Mouse (Mus musculus) embryonic facial prominence, embryonic 10.5 days (tissue): ENCODE results near the gene Ffar2. TPM values are rescaled to one million over a fixed set of nuclear protein-coding genes. Genes with fewer than 3 reads are reported as not detected.

Source experiments
- DNase-seq: peaks from one replicate; pipeline ENCODE4 v3.0.0-alpha.2; 2017; ENCODE audit warnings: low spot score
- H3K27ac ChIP-seq: fragments of 300-500 bp; sonication (generic); replicated peaks from 2 replicates; pipeline ENCODE4 v1.5.1; 2016; ENCODE audit warnings: mild to moderate bottlenecking
- H3K27me3 ChIP-seq: fragments of 300-500 bp; sonication (generic); replicated peaks from 2 replicates; pipeline ENCODE4 v1.6.1; 2016; ENCODE audit warnings: low read depth, mild to moderate bottlenecking; ENCODE audit not compliant: poor library complexity, severe bottlenecking
- H3K36me3 ChIP-seq: fragments of 300-500 bp; sonication (generic); replicated peaks from 2 replicates; pipeline ENCODE4 v1.6.1; 2016; ENCODE audit warnings: mild to moderate bottlenecking, moderate library complexity
- H3K4me1 ChIP-seq: fragments of 300-500 bp; sonication (generic); 2 replicates; pipeline ENCODE4 v1.6.1; 2016
- H3K4me3 ChIP-seq: fragments of 300-500 bp; sonication (generic); 2 replicates; pipeline ENCODE4 v1.5.1; 2016; ENCODE audit warnings: mild to moderate bottlenecking, moderate library complexity
- H3K9me3 ChIP-seq: fragments of 300-500 bp; sonication (generic); 2 replicates; pipeline ENCODE4 v1.6.1; 2016; ENCODE audit warnings: mild to moderate bottlenecking
- WGBS: fragments of 180-500 bp; shearing (Covaris S2); methylation state at CpG from one replicate; pipeline ENCODE4 v1.1.7; 2016; 5-methylcytosine and 5-hydroxymethylcytosine counted together
- polyA plus RNA-seq: library from polyadenylated mRNA; unstranded; fragments of >200 nt; fragmentation: Nextera tagmentation; extraction: Ambion mirVana; gene quantifications from 2 replicates; pipeline ENCODE4 v1.2.1, GENCODE M21; 2016

The Ffar2 gene
- polyA plus RNA-seq, 1 experiment from 2014 or later, result not detected

DNA sequence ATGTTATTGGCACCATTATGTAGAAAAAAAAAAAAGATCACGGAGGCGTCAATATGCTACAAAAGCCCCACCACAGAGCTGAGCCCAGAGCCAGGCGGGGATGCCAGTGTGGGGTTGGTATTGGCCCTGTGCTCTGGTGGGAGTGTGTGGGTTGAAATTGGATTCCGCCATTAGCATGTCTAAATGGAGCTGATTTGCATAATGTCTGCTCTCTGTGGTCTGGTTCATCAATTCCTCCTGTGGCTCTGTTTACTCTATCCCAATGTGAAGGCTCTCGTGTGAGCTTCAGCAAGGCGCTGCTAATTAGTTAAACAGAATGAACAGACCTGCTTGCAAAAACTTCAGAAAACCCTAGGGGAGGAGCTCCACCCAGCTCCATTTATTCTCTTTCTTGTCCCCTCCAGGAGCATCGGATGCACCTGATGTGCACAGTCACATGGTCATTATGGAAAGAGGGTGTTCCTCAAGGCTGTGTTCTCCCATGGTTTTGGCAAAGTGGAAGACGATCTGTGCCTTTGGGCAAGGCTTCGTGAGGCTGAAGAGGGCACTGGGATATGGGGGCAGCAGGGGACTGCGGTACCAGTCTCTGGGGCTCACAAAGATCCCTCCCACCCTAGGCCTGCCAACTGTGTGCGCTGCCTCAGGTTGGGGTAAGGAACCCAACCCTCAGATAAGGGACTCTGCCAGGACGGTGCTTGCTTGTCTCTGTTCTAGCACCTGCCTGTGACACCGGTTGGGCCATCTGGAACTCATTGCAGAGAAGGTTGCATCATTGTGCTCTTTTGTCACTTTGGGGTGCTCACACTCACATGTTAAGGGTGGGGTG is 37.6 kb downstream of the Ffar2 start:
- 72% methylated on average over 13 of the region's 13 CpGs for WGBS
- Histone ChIP-seq H3K36me3 (no peaks in the 10 kb centered on the region), H3K4me3 (no peak overlapping the region), H3K27ac (no peak overlapping the region), H3K9me3 (no peaks in the 10 kb centered on the region), H3K27me3 (peaks cover 21% of the 10 kb centered on the region), H3K4me1 (peaks cover 7% of the 10 kb centered on the region; the same call in 1 of the 2 replicates)
- DNase-seq, result no peak

DNA sequence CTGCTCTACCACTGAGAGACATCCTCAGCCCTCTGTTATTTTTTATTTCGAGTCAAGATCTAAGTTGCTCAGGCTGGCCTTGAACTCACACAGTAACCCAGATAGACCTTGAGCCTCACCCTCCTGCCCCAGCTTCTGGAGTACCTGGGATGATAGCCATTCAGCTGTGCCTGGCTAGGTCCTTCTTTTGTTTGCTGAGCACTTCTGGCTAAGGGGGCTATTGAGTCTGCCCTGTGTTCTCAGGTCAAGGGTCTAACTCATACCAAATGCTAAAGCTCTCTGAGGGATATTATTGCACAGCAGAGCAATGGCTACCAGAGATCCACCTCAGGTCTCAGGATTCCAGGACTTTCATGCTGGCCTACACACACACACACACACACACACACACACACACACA is 38.4 kb downstream of the Ffar2 start:
- no peak for DNase-seq
- Histone ChIP-seq H3K9me3 (no peaks in the 10 kb centered on the region), H3K4me3 (no peak overlapping the region), H3K27me3 (peaks cover 21% of the 10 kb centered on the region), H3K27ac (no peak overlapping the region), H3K4me1 (peaks cover 7% of the 10 kb centered on the region; the same call in 1 of the 2 replicates), H3K36me3 (no peaks in the 10 kb centered on the region)
- 68% methylated on average over 1 of the region's 1 CpGs for WGBS

DNA sequence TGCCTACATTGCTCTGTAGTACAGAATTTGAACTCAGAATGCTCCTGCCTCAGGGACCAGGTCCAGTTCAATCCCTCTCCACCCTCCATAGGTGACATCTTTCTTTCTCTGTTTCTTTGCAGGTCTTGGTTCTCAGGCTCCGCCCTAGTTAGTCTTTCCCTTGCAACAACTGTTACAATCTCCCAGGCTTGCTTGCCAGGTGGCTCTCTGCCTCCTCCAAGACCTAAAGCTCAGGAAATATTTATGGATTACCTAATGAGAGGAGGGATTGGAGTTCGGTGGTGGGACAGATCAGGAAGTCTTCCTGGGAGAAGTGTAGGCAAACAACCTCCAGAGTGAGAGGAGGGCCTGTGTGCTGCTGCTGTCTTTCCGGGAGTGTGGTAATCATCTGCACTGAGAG is 40.9 kb downstream of the Ffar2 start:
- no peak overlapping the region for H3K27ac ChIP-seq
- H3K36me3 ChIP-seq, result no peaks in the 10 kb centered on the region
- no peak overlapping the region for H3K4me3 ChIP-seq
- WGBS, result 71% methylated on average over 3 of the region's 3 CpGs
- H3K9me3 ChIP-seq, result no peaks in the 10 kb centered on the region
- H3K27me3 ChIP-seq, result peaks cover 12% of the 10 kb centered on the region; the same call in 1 of the 2 replicates
- peaks cover 7% of the 10 kb centered on the region; the same call in 1 of the 2 replicates for H3K4me1 ChIP-seq
- no peak for DNase-seq

DNA sequence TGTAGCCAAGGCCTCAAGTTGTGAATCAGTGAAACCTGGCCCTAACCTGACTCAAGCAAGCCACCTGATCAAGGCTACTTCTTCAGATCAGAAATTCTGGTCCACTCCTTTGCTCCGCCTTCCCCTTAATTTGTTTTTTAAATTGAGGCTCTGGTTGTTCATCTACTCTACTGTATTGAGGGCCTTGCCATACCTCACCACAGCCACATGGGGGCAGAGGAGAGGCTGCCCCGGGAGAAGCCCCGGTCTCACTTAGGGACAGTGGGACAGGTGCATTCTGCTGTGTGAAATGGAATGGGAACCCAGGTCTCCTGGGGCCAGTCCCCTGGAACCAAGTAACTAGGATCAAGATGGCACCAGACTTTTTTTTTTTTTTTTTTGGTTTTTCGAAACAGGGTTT is 41.8 kb downstream of the Ffar2 start:
- Histone ChIP-seq H3K27ac (no peak overlapping the region), H3K27me3 (peaks cover 3% of the 10 kb centered on the region; the same call in 1 of the 2 replicates), H3K4me3 (no peak overlapping the region), H3K4me1 (peaks cover 7% of the 10 kb centered on the region; the same call in 1 of the 2 replicates), H3K36me3 (no peaks in the 10 kb centered on the region), H3K9me3 (no peaks in the 10 kb centered on the region)
- no peak for DNase-seq
- 75% methylated on average over 4 of the region's 4 CpGs for WGBS

DNA sequence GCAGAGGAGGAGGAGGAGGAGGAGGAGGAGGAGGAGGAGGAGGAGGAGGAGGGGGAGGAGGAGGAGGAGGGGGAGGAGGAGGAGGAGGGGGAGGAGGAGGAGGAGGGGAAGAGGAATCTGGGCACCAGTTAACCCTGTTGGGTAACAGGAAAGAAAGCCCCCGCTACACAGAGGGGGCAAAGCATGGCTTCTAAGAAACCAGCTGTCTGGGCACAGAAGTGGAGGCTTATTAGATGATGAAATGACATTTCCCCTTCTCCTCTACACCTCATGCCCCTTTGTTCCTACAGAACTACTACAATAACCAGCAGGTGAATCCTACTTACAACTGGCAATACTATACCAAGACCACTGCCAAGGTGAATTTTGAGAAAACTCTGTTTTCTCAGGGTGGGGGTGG is 45.7 kb downstream of the Ffar2 start:
- no peaks in the 10 kb centered on the region for H3K9me3 ChIP-seq
- DNase-seq, result no peak
- 84% methylated on average over 1 of the region's 1 CpGs for whole genome bisulfite sequencing

DNA sequence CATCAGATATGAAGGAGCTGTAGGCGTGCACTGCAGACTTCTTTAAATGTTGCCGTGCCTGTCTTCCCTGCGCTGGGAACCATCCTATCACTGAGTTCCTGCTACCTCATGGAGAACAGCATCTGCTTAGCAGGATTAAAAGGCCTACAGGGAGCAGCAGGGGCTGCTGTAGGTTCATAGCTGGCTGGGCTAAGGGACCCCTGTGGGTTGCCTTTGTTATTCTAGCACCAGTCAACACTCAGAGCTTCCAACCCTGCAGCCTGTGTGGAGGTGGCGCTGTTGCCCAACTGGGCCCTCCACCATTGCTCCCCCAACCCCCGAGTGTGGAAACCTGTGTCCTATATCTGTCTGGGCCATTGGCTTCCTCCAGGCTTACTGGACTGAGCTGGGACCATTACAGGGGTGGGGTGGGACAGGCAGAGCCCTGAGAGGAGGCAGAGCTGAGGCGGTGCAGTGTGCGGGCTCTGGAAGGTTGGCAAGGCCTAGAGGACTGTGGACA is 46.4 kb downstream of the Ffar2 start:
- no peak for DNase-seq
- no peaks in the 10 kb centered on the region for H3K27me3 ChIP-seq
- WGBS, result 47% methylated on average over 7 of the region's 7 CpGs

More for the DNA sequence above, 45.7 kb downstream of the Ffar2 start:
- no peak overlapping the region for H3K4me3 ChIP-seq
- H3K4me1 ChIP-seq, result no peaks in the 10 kb centered on the region
- H3K36me3 ChIP-seq, result no peaks in the 10 kb centered on the region
- no peaks in the 10 kb centered on the region for H3K27me3 ChIP-seq
- no peak overlapping the region for H3K27ac ChIP-seq

DNA sequence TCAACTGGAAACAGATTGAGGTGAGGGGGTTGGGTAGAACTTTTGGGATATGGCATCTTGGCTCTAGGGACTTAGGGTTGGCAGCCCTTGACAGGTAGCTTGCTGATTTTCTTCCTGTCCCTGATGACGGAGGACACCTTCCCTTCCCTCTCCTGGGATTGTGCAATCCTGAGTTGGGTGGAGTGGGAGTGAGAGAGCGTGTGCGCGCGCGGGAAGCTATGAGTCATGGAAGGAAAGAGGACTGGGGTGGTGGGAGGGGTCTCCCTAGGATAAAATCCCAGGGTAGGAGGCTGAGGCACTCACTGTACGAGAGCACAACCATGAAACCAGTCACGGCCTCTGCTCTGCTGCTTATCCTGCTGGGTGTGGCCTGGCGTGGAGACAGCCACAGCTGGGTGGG is 47.5 kb downstream of the Ffar2 start:
- WGBS, result 91% methylated on average over 9 of the region's 9 CpGs

More for the DNA sequence above, 46.4 kb downstream of the Ffar2 start:
- no peak overlapping the region for H3K27ac ChIP-seq
- H3K36me3 ChIP-seq, result no peaks in the 10 kb centered on the region
- no peaks in the 10 kb centered on the region for H3K4me1 ChIP-seq
- H3K4me3 ChIP-seq, result no peak overlapping the region
- no peaks in the 10 kb centered on the region for H3K9me3 ChIP-seq

DNA sequence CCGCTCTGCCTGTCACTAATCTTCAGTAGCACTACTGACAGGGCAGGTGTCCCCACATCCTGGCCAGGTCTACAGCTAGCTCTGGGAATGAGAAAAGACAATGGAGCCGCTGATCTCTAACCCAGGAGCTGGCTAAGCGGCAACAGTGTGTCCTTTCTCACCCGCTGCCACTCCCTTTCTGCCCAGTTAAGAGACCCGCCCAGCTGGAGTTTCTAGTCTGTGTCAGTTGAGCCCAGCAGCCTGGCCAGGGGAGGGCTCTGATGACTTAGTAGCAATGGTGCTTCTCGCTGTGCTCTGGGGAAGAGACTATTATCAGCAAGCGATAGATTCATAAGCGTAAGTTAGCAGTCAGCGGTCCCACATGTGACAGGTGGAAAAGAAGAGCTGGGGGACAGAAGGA is 54.3 kb downstream of the Ffar2 start:
- Histone ChIP-seq H3K27me3 (peaks cover 11% of the 10 kb centered on the region; the same call in 1 of the 2 replicates), H3K27ac (no peak overlapping the region), H3K4me3 (no peak overlapping the region), H3K36me3 (no peaks in the 10 kb centered on the region), H3K4me1 (peaks cover 8% of the 10 kb centered on the region; the same call in 1 of the 2 replicates), H3K9me3 (no peaks in the 10 kb centered on the region)
- WGBS, result 31% methylated on average over 9 of the region's 9 CpGs
- DNase-seq, result no peak

More for the DNA sequence above, 47.5 kb downstream of the Ffar2 start:
- Histone ChIP-seq H3K9me3 (no peaks in the 10 kb centered on the region), H3K4me1 (no peaks in the 10 kb centered on the region), H3K27ac (no peak overlapping the region), H3K36me3 (no peaks in the 10 kb centered on the region), H3K27me3 (no peaks in the 10 kb centered on the region), H3K4me3 (no peak overlapping the region)
- DNase-seq, result no peak

Other genes with a start within 250 kb of the Ffar2 start
- gene Kmt2b, start 235.0 kb downstream of the Ffar2 start, polyA plus RNA-seq, result 8.9 and 10.2 TPM in 2 replicates
- gene Zbtb32, start 224.9 kb downstream of the Ffar2 start, polyA plus RNA-seq, result 0.41 TPM in 1 of 2 replicates, not detected in the other
- 0.54 and 1.0 TPM in 2 replicates for gene Upk1a, start 210.9 kb downstream of the Ffar2 start, polyA plus RNA-seq
- gene Cox6b1, start 197.6 kb downstream of the Ffar2 start, polyA plus RNA-seq, result 776 and 799 TPM in 2 replicates
- 0.47 and 0.87 TPM in 2 replicates for gene Etv2, start 187.9 kb downstream of the Ffar2 start, polyA plus RNA-seq
- 134 and 139 TPM in 2 replicates for gene Rbm42, start 173.5 kb downstream of the Ffar2 start, polyA plus RNA-seq
- gene Haus5, start 158.8 kb downstream of the Ffar2 start, polyA plus RNA-seq, result 79.6 and 80.3 TPM in 2 replicates
- not detected in 2 replicates for gene Pmis2, start 152.2 kb downstream of the Ffar2 start, polyA plus RNA-seq
- not detected in 2 replicates for gene 2200002J24Rik, start 124.8 kb downstream of the Ffar2 start, polyA plus RNA-seq
- gene Atp4a, start 111.6 kb downstream of the Ffar2 start, polyA plus RNA-seq, result 0.53 and 0.77 TPM in 2 replicates
- gene Tmem147, start 94.2 kb downstream of the Ffar2 start, polyA plus RNA-seq, result 147 and 151 TPM in 2 replicates
- 0.36 and 0.59 TPM in 2 replicates for gene Gapdhs, start 80.1 kb downstream of the Ffar2 start, polyA plus RNA-seq
- 0.68 and 1.0 TPM in 2 replicates for gene Sbsn, start 72.3 kb downstream of the Ffar2 start, polyA plus RNA-seq
- gene Dmkn, start 60.0 kb downstream of the Ffar2 start, polyA plus RNA-seq, result not detected in 2 replicates
- not detected in 2 replicates for gene Krtdap, start 35.9 kb downstream of the Ffar2 start, polyA plus RNA-seq
- gene Ffar3, start 32.4 kb upstream of the Ffar2 start, polyA plus RNA-seq, result not detected in 2 replicates
- gene Ffar1, start 37.8 kb upstream of the Ffar2 start, polyA plus RNA-seq, result 0.05 TPM in 1 of 2 replicates, not detected in the other
- gene Cd22, start 56.6 kb upstream of the Ffar2 start, polyA plus RNA-seq, result 0.08 and 0.27 TPM in 2 replicates
- gene Mag, start 91.1 kb upstream of the Ffar2 start, polyA plus RNA-seq, result 0.32 and 0.39 TPM in 2 replicates
- not detected in 2 replicates for gene Hamp2, start 100.9 kb upstream of the Ffar2 start, polyA plus RNA-seq
- not detected in 2 replicates for gene Hamp, start 120.3 kb upstream of the Ffar2 start, polyA plus RNA-seq
- gene Usf2, start 133.0 kb upstream of the Ffar2 start, polyA plus RNA-seq, result 25.1 and 29.6 TPM in 2 replicates
- gene Lsr, start 149.7 kb upstream of the Ffar2 start, polyA plus RNA-seq, result 33.1 and 33.4 TPM in 2 replicates
- gene Fam187b, start 150.0 kb upstream of the Ffar2 start, polyA plus RNA-seq, result 2.9 and 3.3 TPM in 2 replicates
- gene Fxyd5, start 218.7 kb upstream of the Ffar2 start, polyA plus RNA-seq, result 9.1 and 9.5 TPM in 2 replicates
- gene Fxyd7, start 227.7 kb upstream of the Ffar2 start, polyA plus RNA-seq, result 0.55 and 3.1 TPM in 2 replicates
- gene Fxyd1, start 233.4 kb upstream of the Ffar2 start, polyA plus RNA-seq, result 9.8 and 12.2 TPM in 2 replicates
- 2.5 and 2.8 TPM in 2 replicates for gene Lgi4, start 235.6 kb upstream of the Ffar2 start, polyA plus RNA-seq